Mouse (Mus musculus): Measurements from ENCODE around the gene Actr1a.
A peak's percentile ranks its signal among the peaks of the same experiment; 100 is the strongest.

Actr1a gene

GRCm38 (mm10) chr19:46399372-46399771 is 3.8 kb upstream of the Actr1a start:
- DNase-seq (ENCODE audit: low spot score), result no peak

- no peak for DNase-seq (ENCODE audit: low spot score)
These were observed 2.9 kb upstream of the Actr1a start for GRCm38 (mm10) chr19:46398401-46398800.

- DNase-seq (ENCODE audit: low spot score), result peak; percentile 41
These were observed 2.0 kb upstream of the Actr1a start for GRCm38 (mm10) chr19:46397436-46398001.

- peak; percentile 100 for DNase-seq (ENCODE audit: low spot score)
These were observed 1.3 kb upstream of the Actr1a start, which contains the start of gene Sufu for GRCm38 (mm10) chr19:46396686-46397435. Gene Sufu, plus strand, starts transcription at chr19:46396896.

- DNase-seq (ENCODE audit: low spot score), result no peak
These were observed 561 bp upstream of the Actr1a start for GRCm38 (mm10) chr19:46396109-46396508.

GRCm38 (mm10) chr19:46394712-46395108 is 838 bp downstream of the Actr1a start:
- DNase-seq (ENCODE audit: low spot score), result no peak

- peak; percentile 44 for DNase-seq (ENCODE audit: low spot score)
These were observed 3.5 kb downstream of the Actr1a start for GRCm38 (mm10) chr19:46392018-46392417.

GRCm38 (mm10) chr19:46389872-46390271 is 5.7 kb downstream of the Actr1a start:
- no peak for DNase-seq (ENCODE audit: low spot score)

GRCm38 (mm10) chr19:46382275-46382674 is 13.3 kb downstream of the Actr1a start:
- no peak for DNase-seq (ENCODE audit: low spot score)

- DNase-seq (ENCODE audit: low spot score), result no peak
These were observed 19.7 kb downstream of the Actr1a start for GRCm38 (mm10) chr19:46375891-46376290.

GRCm38 (mm10) chr19:46375489-46375888 is 20.1 kb downstream of the Actr1a start:
- DNase-seq (ENCODE audit: low spot score), result no peak

- DNase-seq (ENCODE audit: low spot score), result no peak
These were observed 21.0 kb downstream of the Actr1a start for GRCm38 (mm10) chr19:46374477-46375088.

GRCm38 (mm10) chr19:46369204-46369603 is 26.3 kb downstream of the Actr1a start:
- DNase-seq (ENCODE audit: low spot score), result peak; percentile 78

- no peak for DNase-seq (ENCODE audit: low spot score)
These were observed 27.6 kb downstream of the Actr1a start for GRCm38 (mm10) chr19:46367798-46368590.

- DNase-seq (ENCODE audit: low spot score), result no peak
These were observed 32.1 kb downstream of the Actr1a start for GRCm38 (mm10) chr19:46363294-46364009.

GRCm38 (mm10) chr19:46362104-46362503 is 33.4 kb downstream of the Actr1a start:
- no peak for DNase-seq (ENCODE audit: low spot score)

GRCm38 (mm10) chr19:46358381-46358780 is 37.2 kb downstream of the Actr1a start:
- DNase-seq (ENCODE audit: low spot score), result no peak

GRCm38 (mm10) chr19:46357344-46358280 is 37.9 kb downstream of the Actr1a start:
- DNase-seq (ENCODE audit: low spot score), result no peak

- DNase-seq (ENCODE audit: low spot score), result peak; percentile 93
These were observed 38.8 kb downstream of the Actr1a start for GRCm38 (mm10) chr19:46356701-46357138.

- no peak for DNase-seq (ENCODE audit: low spot score)
These were observed 45.2 kb downstream of the Actr1a start, which contains the start of gene 2310034G01Rik for GRCm38 (mm10) chr19:46350168-46350932. Gene 2310034G01Rik, minus strand, starts transcription at chr19:46350302.

Data from embryo, embryonic 10 days (tissue).